Mouse (Mus musculus): ENCODE measurements around the gene Tsnaxip1. TPM values are rescaled to one million over a fixed set of nuclear protein-coding genes. Genes with fewer than 3 reads are reported as not detected.

The Tsnaxip1 gene
- not detected in 2 replicates for polyA plus RNA-seq (2012; rRNA removed)

DNA sequence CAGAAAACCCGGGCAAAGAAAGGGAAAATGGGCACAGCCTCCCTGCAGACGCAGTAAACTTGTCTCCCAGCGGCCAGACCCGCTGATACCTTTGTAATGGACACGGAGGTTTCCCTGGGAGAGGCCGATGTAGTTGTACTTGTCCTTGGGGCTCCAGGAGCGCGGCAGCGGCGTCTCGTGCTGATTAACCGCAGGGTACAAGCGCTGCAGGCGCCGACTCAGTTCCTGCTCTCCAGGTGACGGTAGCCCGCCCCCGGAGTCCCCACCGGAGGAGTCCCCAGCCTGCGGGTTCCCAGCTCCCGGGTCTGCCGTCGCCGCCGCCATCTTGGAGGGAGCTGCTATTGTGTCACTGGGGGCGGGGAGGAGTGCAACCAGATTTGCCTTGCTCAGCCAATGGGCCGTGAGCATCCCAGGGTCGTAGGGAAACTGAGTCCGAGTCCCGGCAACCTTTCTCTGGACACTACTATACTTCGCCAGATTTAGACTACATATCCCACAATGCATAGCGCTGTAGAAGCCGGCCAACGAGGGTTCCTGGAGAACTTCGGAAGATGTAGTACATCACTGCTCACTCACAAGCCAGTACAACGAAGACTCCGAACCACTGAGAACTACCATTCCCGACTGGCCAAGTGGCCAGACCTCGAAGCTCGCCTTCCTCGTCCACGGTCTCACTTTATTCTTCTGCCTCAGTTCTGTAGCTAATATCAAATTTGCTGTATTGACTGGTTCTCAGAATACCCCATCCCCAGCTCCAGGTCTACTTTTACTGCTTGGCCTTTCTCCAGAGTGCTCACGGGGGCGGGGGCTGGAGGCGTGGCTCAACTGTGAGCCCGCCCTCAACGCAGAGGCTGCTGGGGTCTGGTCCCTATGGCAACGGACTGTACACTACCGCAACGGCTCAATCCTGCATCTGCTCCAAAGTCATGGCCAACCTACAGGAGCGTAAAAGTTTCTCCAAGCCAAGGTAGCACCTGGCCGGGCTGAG is at the start of gene Tsnaxip1, which contains the start of gene Ranbp10:
Gene Tsnaxip1, plus strand, starts transcription at position 871 of the 988 bp plus-strand sequence.
Gene Ranbp10, minus strand, starts transcription at position 490 of the 988 bp plus-strand sequence.
- WGBS: under 1% methylated on average over 52 of the region's 52 CpGs
- DNase-seq (ENCODE audit: low read depth, low spot score): peak; percentile 95

DNA sequence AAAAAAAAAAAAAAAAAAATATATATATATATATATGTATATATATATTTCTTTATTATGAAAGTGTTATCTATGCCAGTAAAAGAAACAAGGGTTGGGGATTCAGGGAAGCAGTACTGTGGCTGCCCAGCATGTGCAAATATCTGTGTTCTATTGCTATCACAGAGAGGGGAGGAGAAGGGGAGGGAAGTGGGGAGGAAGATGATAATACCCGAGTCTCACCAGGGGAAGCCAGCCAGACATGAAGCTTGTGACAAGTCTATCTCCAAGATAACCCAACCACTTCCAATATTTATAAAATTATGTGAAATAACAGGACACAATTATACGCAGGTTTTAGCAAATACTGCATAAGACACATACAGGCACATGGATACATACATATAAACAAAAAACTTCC is 49.7 kb upstream of the Tsnaxip1 start:
- DNase-seq (ENCODE audit: low read depth, low spot score): no peak
- 89% methylated on average over 2 of the region's 2 CpGs for WGBS

- DNase-seq (ENCODE audit: low read depth, low spot score): no peak
- WGBS: 29% methylated on average over 5 of the region's 5 CpGs
These were observed 47.2 kb upstream of the Tsnaxip1 start for GRCm38 (mm10) chr8:105780298-105780697.

GRCm38 (mm10) chr8:105788241-105788640 is 39.3 kb upstream of the Tsnaxip1 start:
- DNase-seq (ENCODE audit: low read depth, low spot score): no peak
- WGBS: 95% methylated on average over 2 of the region's 2 CpGs

GRCm38 (mm10) chr8:105788927-105789326 is 38.6 kb upstream of the Tsnaxip1 start:
- WGBS: 59% methylated on average over 4 of the region's 4 CpGs
- DNase-seq (ENCODE audit: low read depth, low spot score): no peak

DNA sequence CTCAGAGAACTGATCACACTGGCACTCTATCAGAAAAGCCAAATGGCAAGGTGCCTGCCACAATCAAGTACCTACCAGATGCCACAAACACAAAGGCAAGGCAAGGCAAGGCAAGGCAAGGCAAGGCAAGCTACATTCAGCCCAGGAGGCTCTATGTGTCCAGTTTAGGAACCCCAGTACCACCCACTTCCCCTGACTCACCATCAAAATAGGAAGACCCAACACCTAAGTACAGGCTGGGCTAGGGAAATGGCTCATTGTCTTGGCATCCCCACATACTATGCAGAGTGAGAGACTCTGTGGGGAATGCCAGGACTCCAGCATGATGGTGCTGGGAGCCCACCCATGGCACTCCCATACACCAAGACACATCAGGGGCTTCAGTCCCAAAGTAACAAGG is 37.9 kb upstream of the Tsnaxip1 start:
- no peak for DNase-seq (ENCODE audit: low read depth, low spot score)

- no peak for DNase-seq (ENCODE audit: low read depth, low spot score)
- 78% methylated on average over 1 of the region's 1 CpGs for WGBS
These were observed 34.2 kb upstream of the Tsnaxip1 start for GRCm38 (mm10) chr8:105793331-105793730.

GRCm38 (mm10) chr8:105794009-105794598 is 33.4 kb upstream of the Tsnaxip1 start:
- DNase-seq (ENCODE audit: low read depth, low spot score): peak; percentile 68
- 25% methylated on average over 3 of the region's 3 CpGs for WGBS

- no peak for DNase-seq (ENCODE audit: low read depth, low spot score)
- 19% methylated on average over 1 of the region's 1 CpGs for whole genome bisulfite sequencing
These were observed 31.7 kb upstream of the Tsnaxip1 start for GRCm38 (mm10) chr8:105795785-105796184.

DNA sequence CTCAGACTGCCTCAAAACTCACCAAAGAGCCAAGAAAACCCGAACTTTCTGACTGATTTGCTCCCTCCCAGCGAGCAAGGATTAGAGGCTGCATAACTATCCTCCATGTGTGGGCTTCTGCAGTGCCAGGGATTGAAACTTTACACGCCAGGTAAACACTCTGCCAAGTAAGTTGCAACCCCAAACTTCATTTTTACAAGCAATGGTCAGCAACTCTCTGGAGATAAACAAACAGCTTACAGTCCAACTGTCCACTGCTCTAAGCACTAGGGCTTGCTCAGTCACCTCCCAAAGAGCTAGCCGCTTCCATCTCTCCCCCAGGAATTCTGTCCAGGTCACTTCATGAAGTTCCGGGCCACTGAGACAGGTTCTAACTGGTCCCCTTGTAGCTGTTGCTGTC is 29.1 kb upstream of the Tsnaxip1 start:
- 82% methylated on average over 5 of the region's 5 CpGs for WGBS
- no peak for DNase-seq (ENCODE audit: low read depth, low spot score)

DNA sequence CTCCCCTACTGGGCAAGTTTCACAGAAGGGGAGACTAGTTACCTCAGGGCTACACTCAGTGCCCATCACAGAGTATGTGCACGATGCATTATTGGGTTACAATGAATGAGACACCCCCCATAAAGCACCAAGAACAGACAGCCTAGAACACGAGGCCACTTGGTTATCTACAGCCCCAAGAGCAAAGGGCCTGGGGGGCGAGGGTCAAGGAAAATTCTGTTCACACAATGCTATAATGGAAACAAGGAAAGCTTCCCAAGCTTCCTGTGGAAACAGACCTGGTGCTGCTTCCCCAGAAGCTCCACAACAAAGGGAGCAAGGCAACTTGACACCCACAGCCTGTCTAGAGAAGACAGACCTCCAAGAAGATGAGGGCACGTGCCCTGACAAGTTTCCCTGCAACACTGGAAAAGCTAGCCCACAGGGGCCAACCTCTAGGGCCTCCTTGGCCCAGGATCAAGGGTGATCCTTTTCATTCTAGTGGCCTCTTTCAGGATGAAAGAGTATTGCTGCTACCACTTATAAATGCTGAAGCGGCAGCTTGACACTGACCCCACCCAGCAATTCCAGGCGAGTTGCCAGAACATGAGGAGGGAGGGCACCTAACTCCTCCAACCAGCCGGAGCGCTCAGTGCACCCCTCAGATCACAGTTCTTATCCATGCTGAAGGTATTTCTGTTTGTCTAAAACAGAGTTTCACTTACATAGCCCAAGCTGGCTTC is 28.3 kb upstream of the Tsnaxip1 start:
- peak; percentile 70 for DNase-seq (ENCODE audit: low read depth, low spot score)
- 22% methylated on average over 8 of the region's 8 CpGs for WGBS

DNA sequence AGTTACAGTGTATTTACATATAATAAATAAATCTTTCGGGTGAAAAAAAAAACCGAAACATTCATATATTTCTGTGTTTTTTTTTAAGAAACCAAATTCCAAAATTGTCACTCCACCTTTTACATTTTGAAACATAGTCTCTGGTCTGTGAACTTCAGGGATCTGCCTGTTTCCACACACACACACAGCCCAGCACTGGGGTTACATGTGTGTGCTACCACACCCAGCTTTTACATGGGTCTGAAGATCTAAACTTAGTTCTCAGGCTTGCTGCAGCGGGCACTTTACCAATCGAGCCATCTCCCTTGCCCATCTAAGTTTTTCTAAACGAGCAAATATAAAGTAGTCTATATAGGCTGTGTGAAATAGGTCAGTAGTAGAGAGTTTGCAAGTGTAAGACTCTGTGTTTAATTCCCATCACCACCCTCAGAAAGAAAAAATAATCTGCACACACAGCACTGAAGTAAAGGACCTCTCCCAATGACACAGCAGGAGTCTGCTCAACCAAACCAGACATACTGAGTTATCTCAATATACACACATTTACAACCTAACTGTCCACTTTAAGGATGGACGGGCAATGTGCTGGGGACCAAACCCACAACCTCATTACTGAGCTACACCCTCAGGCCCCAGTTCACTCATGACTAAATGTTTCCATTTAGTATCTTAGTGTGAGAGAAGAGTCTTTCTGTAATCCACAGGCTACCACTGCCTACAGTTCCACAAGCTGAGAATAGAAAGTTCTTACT is 26.2 kb upstream of the Tsnaxip1 start:
- WGBS: 73% methylated on average over 6 of the region's 6 CpGs
- no peak for DNase-seq (ENCODE audit: low read depth, low spot score)

DNA sequence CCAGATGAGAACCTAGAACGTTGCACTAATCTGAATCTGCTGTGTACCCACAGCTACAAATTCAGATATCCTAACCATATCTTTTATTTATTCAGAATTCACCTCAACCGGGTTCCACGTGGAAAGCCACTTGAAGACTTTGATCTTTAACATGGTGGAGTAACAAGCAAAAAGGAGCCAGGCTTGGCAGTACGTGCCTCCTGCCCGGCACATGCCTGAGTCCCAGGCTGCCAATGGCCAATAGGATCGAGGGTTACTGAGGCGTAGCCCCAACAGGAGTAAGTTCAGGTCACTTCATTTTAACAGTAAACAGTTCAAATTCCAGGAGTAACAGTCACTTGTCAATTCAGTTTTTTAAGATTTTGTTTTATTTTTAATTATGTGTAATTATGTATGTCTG is 22.7 kb upstream of the Tsnaxip1 start:
- 77% methylated on average over 7 of the region's 7 CpGs for WGBS
- no peak for DNase-seq (ENCODE audit: low read depth, low spot score)

DNA sequence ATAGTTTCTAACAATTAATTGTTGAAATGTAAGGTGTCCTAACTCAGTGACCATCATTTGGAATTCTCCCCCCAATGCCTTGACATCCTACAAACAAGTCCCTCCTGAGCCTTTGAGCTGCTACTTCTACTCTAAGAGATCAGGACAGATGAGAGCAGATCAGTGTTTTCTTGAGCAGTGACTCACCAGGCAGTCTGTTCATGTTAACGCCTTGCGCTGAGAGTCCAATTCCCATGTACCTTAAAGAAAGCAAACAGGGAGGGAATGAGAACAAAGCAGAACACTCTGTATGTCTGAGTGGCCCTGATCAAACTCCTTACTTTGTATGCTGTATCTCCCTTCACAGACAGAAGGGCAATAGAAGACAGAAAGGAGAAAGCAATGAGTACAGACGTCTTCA is 22.2 kb upstream of the Tsnaxip1 start:
- no peak for DNase-seq (ENCODE audit: low read depth, low spot score)
- WGBS: 57% methylated on average over 3 of the region's 3 CpGs

GRCm38 (mm10) chr8:105805964-105806363 is 21.6 kb upstream of the Tsnaxip1 start:
- DNase-seq (ENCODE audit: low read depth, low spot score): no peak
- WGBS: 37% methylated on average over 1 of the region's 1 CpGs

- WGBS: 66% methylated on average over 5 of the region's 5 CpGs
- no peak for DNase-seq (ENCODE audit: low read depth, low spot score)
These were observed 19.8 kb upstream of the Tsnaxip1 start for GRCm38 (mm10) chr8:105807766-105808165.

DNA sequence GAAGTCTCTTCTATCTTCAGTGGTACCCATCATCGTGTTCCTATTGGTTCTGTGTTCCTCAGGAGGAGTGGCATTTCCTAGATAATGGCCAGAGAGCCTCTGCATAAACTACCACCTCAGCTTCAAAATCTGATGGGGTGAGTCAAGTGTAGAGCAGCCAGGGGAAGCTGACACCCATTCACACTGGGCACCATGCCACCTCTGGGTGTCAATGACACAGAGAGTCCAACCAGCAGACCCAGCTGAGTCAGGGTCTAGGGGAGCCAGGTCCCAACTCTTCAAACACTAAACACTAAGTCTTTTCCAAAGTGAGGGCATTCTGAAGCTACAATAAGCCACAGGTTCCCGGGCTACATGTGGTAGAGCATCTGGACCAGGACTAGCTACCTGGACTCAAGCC is 19.1 kb upstream of the Tsnaxip1 start:
- WGBS: 81% methylated on average over 2 of the region's 2 CpGs
- no peak for DNase-seq (ENCODE audit: low read depth, low spot score)

DNA sequence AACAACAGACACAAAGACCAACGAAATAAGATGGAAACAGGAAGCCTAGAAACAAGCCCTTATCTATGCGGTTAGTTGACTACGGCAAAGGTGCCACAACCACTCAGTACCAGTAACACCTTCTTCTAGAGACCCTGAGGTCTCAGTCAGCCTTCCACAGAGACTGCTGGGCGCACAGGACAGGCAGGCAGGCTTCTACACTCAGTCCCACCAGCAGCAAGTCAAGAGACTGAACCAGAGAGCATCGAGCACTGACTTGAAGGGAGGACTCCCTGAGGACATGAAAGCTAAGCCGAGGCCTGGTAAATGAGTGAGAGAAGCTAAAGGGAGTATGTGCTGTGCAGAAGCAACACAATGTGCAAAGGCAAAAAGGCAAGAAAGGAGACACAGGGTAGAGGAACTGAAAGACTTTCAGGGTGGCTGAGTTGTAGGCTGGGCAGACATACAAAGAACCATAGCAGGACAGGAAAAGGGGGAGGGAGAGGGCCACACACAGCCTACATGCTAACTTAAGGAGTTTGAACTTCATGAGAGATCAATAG is 17.2 kb upstream of the Tsnaxip1 start:
- no peak for DNase-seq (ENCODE audit: low read depth, low spot score)
- WGBS: 85% methylated on average over 6 of the region's 6 CpGs

GRCm38 (mm10) chr8:105811061-105811460 is 16.5 kb upstream of the Tsnaxip1 start:
- no peak for DNase-seq (ENCODE audit: low read depth, low spot score)
- 77% methylated on average over 10 of the region's 10 CpGs for WGBS

All from large intestine, adult 2 months (tissue).